Mouse (Mus musculus): ENCODE data around the gene Gm49601. TPM values are rescaled to one million over a fixed set of nuclear protein-coding genes. Genes with fewer than 3 reads are reported as not detected.

The Gm49601 gene
- polyA plus RNA-seq, 1 experiment from 2014 or later = 9.9 TPM

DNA sequence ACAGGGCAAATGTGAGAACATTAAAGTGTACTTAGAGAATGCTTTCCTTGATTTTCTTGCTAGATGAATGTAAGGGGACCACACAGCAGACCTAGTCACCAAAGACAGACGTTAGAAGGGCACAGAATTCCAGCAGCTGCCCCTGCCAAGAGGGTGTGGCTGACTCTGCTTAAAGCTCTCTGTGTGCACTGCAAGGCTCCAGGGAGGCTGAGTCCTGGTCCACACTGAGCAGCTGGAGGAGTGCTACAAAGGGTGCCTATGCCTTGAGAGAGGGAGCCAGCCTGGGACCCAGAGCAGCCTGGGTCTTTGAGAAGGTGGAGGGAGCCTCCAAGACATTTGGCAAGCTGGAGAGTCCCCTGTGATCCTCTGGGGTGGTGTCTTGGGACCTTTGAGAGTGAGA lies 7.1 kb upstream of the Gm49601 start:
- H3K27ac ChIP-seq (replicated peaks; ENCODE audit: low read depth, low read length) = no peak overlapping the region
- H3K9ac ChIP-seq (replicated peaks; ENCODE audit: low read length) = no peak overlapping the region
- WGBS = 27% methylated on average over 1 of the region's 1 CpGs
- no peak for DNase-seq
- no peak overlapping the region for H3K4me2 ChIP-seq (ENCODE audit: low read length)
- H3K4me3 ChIP-seq (replicated peaks; ENCODE audit: low read depth, low read length) = no peak overlapping the region
- H3K36me3 ChIP-seq (ENCODE audit: control insufficient read depth, insufficient read depth, low read length) = no peaks in the 10 kb centered on the region
- peaks cover 9% of the 10 kb centered on the region for H3K4me1 ChIP-seq (ENCODE audit: control insufficient read depth, insufficient read depth, low read length)
- ATAC-seq (ENCODE audit: low FRiP score, low TSS enrichment) = no peak
- H3K9me3 ChIP-seq (ENCODE audit: control insufficient read depth, low read length) = no peaks in the 10 kb centered on the region
- no peaks in the 10 kb centered on the region for H3K27me3 ChIP-seq (ENCODE audit: control insufficient read depth, insufficient read depth, low read length)

DNA sequence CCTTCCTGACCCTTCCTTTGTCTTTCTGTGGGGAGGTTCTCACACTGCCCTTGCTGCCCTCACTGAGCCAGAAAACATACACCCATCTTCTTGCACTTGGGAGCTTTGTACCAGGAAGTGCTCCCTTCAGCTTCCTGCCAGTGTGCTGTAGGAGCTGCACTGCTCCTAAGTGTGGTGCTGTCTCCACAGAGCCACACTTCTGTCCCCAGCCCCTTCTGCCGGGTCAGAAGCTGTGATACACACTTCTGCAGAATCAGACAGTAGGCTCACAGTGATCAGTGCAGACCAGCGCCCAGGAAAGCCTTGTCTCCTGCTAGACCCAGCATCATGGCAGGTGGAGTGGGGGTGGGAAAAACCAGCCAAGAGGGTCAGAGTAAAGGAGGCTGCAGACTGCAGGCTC lies 6.6 kb upstream of the Gm49601 start:
- H3K4me2 ChIP-seq (ENCODE audit: low read length) = no peak overlapping the region
- no peaks in the 10 kb centered on the region for H3K27me3 ChIP-seq (ENCODE audit: control insufficient read depth, insufficient read depth, low read length)
- H3K4me1 ChIP-seq (ENCODE audit: control insufficient read depth, insufficient read depth, low read length) = peaks cover 14% of the 10 kb centered on the region
- H3K27ac ChIP-seq (replicated peaks; ENCODE audit: low read depth, low read length) = no peak overlapping the region
- no peak overlapping the region for H3K9ac ChIP-seq (replicated peaks; ENCODE audit: low read length)
- no peak overlapping the region for H3K4me3 ChIP-seq (replicated peaks; ENCODE audit: low read depth, low read length)
- no peaks in the 10 kb centered on the region for H3K9me3 ChIP-seq (ENCODE audit: control insufficient read depth, low read length)
- 64% methylated on average over 2 of the region's 2 CpGs for WGBS
- H3K36me3 ChIP-seq (ENCODE audit: control insufficient read depth, insufficient read depth, low read length) = no peaks in the 10 kb centered on the region
- DNase-seq (no peak), ATAC-seq (ENCODE audit: low FRiP score, low TSS enrichment) (no peak)

DNA sequence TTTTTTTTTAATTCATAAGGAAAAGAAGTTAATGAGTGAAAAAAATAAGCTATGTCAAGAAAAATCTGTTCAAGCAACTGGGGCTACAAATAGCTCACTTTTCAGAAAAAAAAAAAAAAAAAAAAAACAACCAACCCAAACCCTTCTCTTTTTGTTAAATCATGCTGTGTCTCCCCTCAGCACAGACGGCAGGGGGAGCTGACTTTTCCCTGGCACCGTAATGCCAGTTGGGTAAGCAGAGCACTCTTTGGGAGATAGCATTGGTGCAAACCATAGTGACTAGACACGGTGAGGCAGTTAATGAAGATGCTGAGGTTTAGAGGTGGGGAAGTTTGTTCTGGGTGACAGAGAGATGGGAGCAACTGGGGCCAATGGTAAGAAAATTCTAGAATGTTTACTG lies 5.8 kb upstream of the Gm49601 start:
- Histone ChIP-seq H3K27me3 (ENCODE audit: control insufficient read depth, insufficient read depth, low read length) (peaks cover 7% of the 10 kb centered on the region; the same call in 1 of the 2 replicates), H3K9me3 (ENCODE audit: control insufficient read depth, low read length) (no peaks in the 10 kb centered on the region), H3K4me2 (ENCODE audit: low read length) (no peak overlapping the region), H3K9ac (replicated peaks; ENCODE audit: low read length) (no peak overlapping the region), H3K4me3 (replicated peaks; ENCODE audit: low read depth, low read length) (no peak overlapping the region), H3K27ac (replicated peaks; ENCODE audit: low read depth, low read length) (no peak overlapping the region), H3K36me3 (ENCODE audit: control insufficient read depth, insufficient read depth, low read length) (no peaks in the 10 kb centered on the region), H3K4me1 (ENCODE audit: control insufficient read depth, insufficient read depth, low read length) (peaks cover 22% of the 10 kb centered on the region)
- DNase-seq = peak; percentile 23
- ATAC-seq (ENCODE audit: low FRiP score, low TSS enrichment) = no peak
- 58% methylated on average over 3 of the region's 3 CpGs for WGBS

DNA sequence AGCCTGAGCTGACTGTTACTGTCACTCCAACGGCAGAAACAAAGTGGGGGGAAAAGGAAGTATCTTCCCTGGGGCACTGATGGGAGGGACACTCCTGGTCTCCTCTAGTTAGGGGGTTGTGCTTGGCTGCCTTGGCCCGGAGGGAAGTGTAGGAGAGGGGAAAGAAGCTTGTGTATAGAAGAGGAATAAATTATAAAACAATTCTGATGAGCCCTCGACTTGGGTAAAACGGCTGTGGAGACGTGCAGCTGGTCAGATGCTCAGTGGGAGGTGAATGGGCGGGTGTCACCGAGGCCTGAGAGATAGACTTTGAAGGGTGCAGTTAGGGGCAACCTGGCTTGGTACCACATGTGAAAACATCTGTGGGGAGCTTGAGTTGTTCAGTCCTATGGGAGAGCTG lies 4.9 kb upstream of the Gm49601 start:
- Histone ChIP-seq H3K27ac (replicated peaks; ENCODE audit: low read depth, low read length) (no peak overlapping the region), H3K9ac (replicated peaks; ENCODE audit: low read length) (no peak overlapping the region), H3K4me2 (ENCODE audit: low read length) (no peak overlapping the region), H3K36me3 (ENCODE audit: control insufficient read depth, insufficient read depth, low read length) (no peaks in the 10 kb centered on the region), H3K4me3 (replicated peaks; ENCODE audit: low read depth, low read length) (no peak overlapping the region), H3K4me1 (ENCODE audit: control insufficient read depth, insufficient read depth, low read length) (peaks cover 31% of the 10 kb centered on the region), H3K9me3 (ENCODE audit: control insufficient read depth, low read length) (no peaks in the 10 kb centered on the region), H3K27me3 (ENCODE audit: control insufficient read depth, insufficient read depth, low read length) (peaks cover 11% of the 10 kb centered on the region; the same call in 1 of the 2 replicates)
- DNase-seq (no peak), ATAC-seq (ENCODE audit: low FRiP score, low TSS enrichment) (no peak)
- WGBS = 59% methylated on average over 7 of the region's 7 CpGs

DNA sequence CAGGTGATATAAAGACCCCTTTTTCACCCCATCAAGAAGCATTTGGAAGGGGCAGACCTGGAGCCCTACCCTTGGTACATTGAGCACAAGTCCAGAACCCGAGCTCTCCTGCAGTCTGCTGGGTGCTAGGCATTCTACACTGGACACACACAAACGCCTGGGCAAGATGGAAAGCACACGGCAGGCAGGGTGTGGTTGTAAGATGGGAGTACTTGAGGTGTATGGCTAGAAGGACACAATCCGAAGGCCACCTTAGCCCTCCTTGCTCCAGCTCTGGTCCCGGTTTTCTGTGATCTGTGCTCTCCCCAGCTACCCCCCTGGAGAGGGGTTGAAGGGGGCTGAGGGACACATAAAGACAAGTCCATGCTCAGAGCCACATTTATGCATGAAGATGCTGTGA lies 4.1 kb upstream of the Gm49601 start:
- H3K27ac ChIP-seq (replicated peaks; ENCODE audit: low read depth, low read length) = peak overlapping the region; percentile 83
- peaks cover 37% of the 10 kb centered on the region for H3K4me1 ChIP-seq (ENCODE audit: control insufficient read depth, insufficient read depth, low read length)
- peaks cover 20% of the 10 kb centered on the region for H3K27me3 ChIP-seq (ENCODE audit: control insufficient read depth, insufficient read depth, low read length)
- no peaks in the 10 kb centered on the region for H3K9me3 ChIP-seq (ENCODE audit: control insufficient read depth, low read length)
- peaks cover 6% of the 10 kb centered on the region for H3K36me3 ChIP-seq (ENCODE audit: control insufficient read depth, insufficient read depth, low read length)
- 51% methylated on average over 5 of the region's 5 CpGs for WGBS
- H3K4me2 ChIP-seq (ENCODE audit: low read length) = peak overlapping the region; percentile 88
- DNase-seq (no peak), ATAC-seq (ENCODE audit: low FRiP score, low TSS enrichment) (no peak)
- peak overlapping the region; percentile 60 for H3K4me3 ChIP-seq (replicated peaks; ENCODE audit: low read depth, low read length)
- H3K9ac ChIP-seq (replicated peaks; ENCODE audit: low read length) = peak overlapping the region; percentile 84

DNA sequence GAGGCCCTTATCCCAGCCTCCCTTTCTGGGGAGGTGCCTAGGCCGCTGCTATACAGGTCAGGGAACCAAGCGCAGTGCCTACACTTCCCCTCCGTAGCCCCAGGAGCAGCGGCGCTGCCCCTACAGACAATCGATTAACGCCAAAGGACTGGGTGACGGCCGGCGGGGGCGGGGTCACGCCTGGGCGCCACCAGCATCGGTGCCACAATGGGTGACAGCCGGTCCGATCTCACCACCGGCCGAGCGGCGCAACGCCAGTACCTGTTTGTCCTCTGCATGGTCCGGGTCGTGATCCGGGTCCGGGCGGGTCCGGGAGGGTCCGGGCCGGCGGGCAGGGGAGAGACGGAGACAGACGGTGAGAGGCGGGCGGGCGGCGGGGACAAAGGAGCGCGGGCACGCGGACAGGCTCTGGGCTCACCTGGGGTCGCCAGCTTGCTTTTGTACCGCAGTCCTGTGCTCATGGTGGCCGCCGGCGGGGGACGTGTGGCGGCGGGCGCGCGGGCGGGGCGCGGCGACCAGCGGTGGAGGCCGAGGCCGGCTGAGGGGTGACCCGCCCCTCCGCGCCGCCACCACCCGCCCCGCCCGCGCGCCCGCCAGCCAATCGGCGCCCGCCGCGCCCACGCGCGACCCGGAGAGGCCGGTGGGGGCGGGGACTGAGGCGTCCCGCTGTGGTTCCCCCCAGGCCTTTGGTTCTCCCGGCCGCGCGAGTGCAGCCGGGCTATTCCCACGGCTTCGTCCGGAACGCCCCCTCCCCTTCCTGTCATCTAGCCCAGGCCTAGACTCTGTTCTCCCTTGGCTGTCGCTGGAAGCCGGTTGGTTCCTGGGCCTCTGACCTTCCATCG lies 3.4 kb upstream of the Gm49601 start, which contains the start of gene Sept5:
Gene Sept5, minus strand, starts transcription at position 565 of the 842 bp plus-strand sequence.
- Histone ChIP-seq H3K4me2 (ENCODE audit: low read length) (peak within 1 kb of the TSS; percentile 88), H3K9ac (replicated peaks; ENCODE audit: low read length) (peak within 1 kb of the TSS; percentile 84), H3K27me3 (ENCODE audit: control insufficient read depth, insufficient read depth, low read length) (peaks cover 26% of the 10 kb centered on the region), H3K27ac (replicated peaks; ENCODE audit: low read depth, low read length) (peak within 1 kb of the TSS; percentile 83), H3K36me3 (ENCODE audit: control insufficient read depth, insufficient read depth, low read length) (peaks cover 13% of the 10 kb centered on the region), H3K9me3 (ENCODE audit: control insufficient read depth, low read length) (no peaks in the 10 kb centered on the region), H3K4me3 (replicated peaks; ENCODE audit: low read depth, low read length) (peak within 1 kb of the TSS; percentile 60), H3K4me1 (ENCODE audit: control insufficient read depth, insufficient read depth, low read length) (peaks cover 37% of the 10 kb centered on the region)
- ATAC-seq (ENCODE audit: low FRiP score, low TSS enrichment) (peak; percentile 72), DNase-seq (peak; percentile 87)
- under 1% methylated on average over 83 of the region's 93 CpGs for whole genome bisulfite sequencing

DNA sequence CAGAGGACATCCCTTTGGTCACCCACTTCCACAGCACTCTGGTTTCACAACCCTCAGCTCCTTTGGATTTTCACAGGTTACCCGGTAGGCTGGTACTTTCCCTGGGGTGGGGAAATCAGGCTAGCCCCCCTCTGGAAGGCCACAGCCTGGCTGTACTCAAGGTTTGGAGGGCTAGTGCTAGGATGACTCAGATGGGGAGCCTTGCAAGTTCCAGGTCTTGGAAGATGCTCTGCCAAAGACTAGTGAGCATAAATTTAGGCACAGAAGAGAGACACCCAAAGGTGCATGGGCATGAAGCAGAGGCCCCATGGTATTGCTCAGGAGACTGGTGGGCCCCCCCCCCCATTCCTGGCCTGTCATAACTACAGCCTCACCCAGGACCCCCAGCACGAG lies 2.7 kb upstream of the Gm49601 start:
- no peak for ATAC-seq (ENCODE audit: low FRiP score, low TSS enrichment)
- no peak for DNase-seq
- WGBS = 24% methylated on average over 2 of the region's 2 CpGs

DNA sequence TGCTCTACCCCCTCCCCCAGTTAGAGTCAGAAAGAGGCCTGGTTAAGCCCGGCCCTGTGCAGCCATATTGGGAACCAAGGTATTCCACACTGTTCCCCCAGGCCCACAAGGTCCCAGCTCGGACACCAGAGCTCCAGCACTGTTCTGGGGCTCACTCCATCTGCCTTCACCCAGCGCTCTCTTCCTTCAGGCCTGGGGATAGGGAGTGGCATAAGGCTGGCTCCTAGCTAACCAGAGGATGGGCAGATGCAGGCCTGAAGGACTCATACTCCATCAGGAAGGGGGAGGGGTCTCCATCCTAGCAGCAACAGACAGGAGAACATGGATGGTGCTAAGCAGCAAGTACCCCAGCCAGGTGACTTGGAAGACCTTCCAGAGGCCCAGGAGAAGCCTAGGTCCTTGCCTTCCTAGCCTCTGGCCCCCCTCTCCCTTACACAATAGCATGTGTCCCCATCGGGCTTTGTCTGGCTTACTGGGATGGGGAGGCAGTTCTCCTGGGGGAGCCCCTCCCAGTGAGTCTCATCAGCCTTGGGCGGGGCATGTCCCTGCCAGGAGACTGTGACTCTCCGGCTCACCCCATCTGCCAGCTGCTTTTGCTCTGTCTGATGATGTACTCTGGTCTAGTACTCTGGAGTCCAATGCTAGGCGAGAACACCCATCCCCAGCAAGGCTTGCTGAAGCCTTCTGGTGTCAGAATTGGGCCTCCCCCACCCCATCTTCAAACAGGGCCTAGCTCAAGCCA lies 2.1 kb upstream of the Gm49601 start:
- Histone ChIP-seq H3K4me3 (replicated peaks; ENCODE audit: low read depth, low read length) (peak overlapping the region; percentile 60), H3K9ac (replicated peaks; ENCODE audit: low read length) (peak overlapping the region; percentile 84), H3K4me2 (ENCODE audit: low read length) (peak overlapping the region; percentile 88), H3K4me1 (ENCODE audit: control insufficient read depth, insufficient read depth, low read length) (peaks cover 37% of the 10 kb centered on the region), H3K27me3 (ENCODE audit: control insufficient read depth, insufficient read depth, low read length) (peaks cover 39% of the 10 kb centered on the region), H3K9me3 (ENCODE audit: control insufficient read depth, low read length) (no peaks in the 10 kb centered on the region), H3K36me3 (ENCODE audit: control insufficient read depth, insufficient read depth, low read length) (peaks cover 25% of the 10 kb centered on the region), H3K27ac (replicated peaks; ENCODE audit: low read depth, low read length) (peak overlapping the region; percentile 83)
- WGBS = 44% methylated on average over 7 of the region's 7 CpGs
- DNase-seq = peak; percentile 27
- no peak for ATAC-seq (ENCODE audit: low FRiP score, low TSS enrichment)

More for the DNA sequence above, 2.7 kb upstream of the Gm49601 start:
- Histone ChIP-seq H3K4me1 (ENCODE audit: control insufficient read depth, insufficient read depth, low read length) (peaks cover 37% of the 10 kb centered on the region), H3K27me3 (ENCODE audit: control insufficient read depth, insufficient read depth, low read length) (peaks cover 33% of the 10 kb centered on the region), H3K9ac (replicated peaks; ENCODE audit: low read length) (peak overlapping the region; percentile 84), H3K4me2 (ENCODE audit: low read length) (peak overlapping the region; percentile 88), H3K4me3 (replicated peaks; ENCODE audit: low read depth, low read length) (peak overlapping the region; percentile 60), H3K36me3 (ENCODE audit: control insufficient read depth, insufficient read depth, low read length) (peaks cover 19% of the 10 kb centered on the region), H3K9me3 (ENCODE audit: control insufficient read depth, low read length) (no peaks in the 10 kb centered on the region), H3K27ac (replicated peaks; ENCODE audit: low read depth, low read length) (peak overlapping the region; percentile 83)

Data from midbrain, embryonic 14.5 days (tissue).